Mouse (Mus musculus) limb, embryonic 15.5 days (tissue): Measurements from ENCODE around the gene Rcsd1. TPM values are rescaled to one million over a fixed set of nuclear protein-coding genes. Genes with fewer than 3 reads are reported as not detected.

Experiments
- ATAC-seq: fragments of 200-750 bp; cut with Nextera tagmentation; 2 replicates; pipeline ENCODE4 v1.8.0; 2017; ENCODE audit warnings: low read depth, moderate TSS enrichment; ENCODE audit not compliant: insufficient number of reproducible peaks, low FRiP score, low TSS enrichment
- H3K27ac ChIP-seq: fragments of 300-500 bp; sonication (generic); 2 replicates; pipeline ENCODE4 v1.5.1; 2015; ENCODE audit warnings: moderate library complexity, mild to moderate bottlenecking, inconsistent platforms
- H3K27me3 ChIP-seq: fragments of 300-500 bp; sonication (generic); 2 replicates; pipeline ENCODE4 v1.6.1; 2015; ENCODE audit warnings: inconsistent platforms
- H3K36me3 ChIP-seq: fragments of 300-500 bp; sonication (generic); 2 replicates; pipeline ENCODE4 v1.6.1; 2015; ENCODE audit warnings: inconsistent platforms
- H3K4me1 ChIP-seq: fragments of 300-500 bp; sonication (generic); 2 replicates; pipeline ENCODE4 v1.6.1; 2015; ENCODE audit warnings: inconsistent platforms
- H3K4me2 ChIP-seq: fragments of 300-500 bp; sonication (generic); 2 replicates; pipeline ENCODE4 v1.6.1; 2015; ENCODE audit warnings: mild to moderate bottlenecking, inconsistent platforms
- H3K4me3 ChIP-seq: fragments of 300-500 bp; sonication (generic); 2 replicates; pipeline ENCODE4 v1.5.1; 2015; ENCODE audit warnings: mild to moderate bottlenecking, inconsistent platforms
- H3K9ac ChIP-seq: fragments of 300-500 bp; sonication (generic); 2 replicates; pipeline ENCODE4 v1.6.1; 2015; ENCODE audit warnings: inconsistent platforms
- H3K9me3 ChIP-seq: fragments of 300-500 bp; sonication (generic); 2 replicates; pipeline ENCODE4 v1.6.1; 2016; ENCODE audit warnings: inconsistent platforms
- WGBS: fragments of 180-500 bp; shearing (Covaris S2); methylation state at CpG from one replicate; pipeline ENCODE4 v1.1.7; 2015; 5-methylcytosine and 5-hydroxymethylcytosine counted together
- polyA plus RNA-seq: library from polyadenylated mRNA; unstranded; fragments of >200 nt; fragmentation: Nextera tagmentation; extraction: Ambion mirVana; gene quantifications from 2 replicates; pipeline ENCODE4 v1.2.1, GENCODE M21; 2015

The Rcsd1 gene
- polyA plus RNA-seq, 1 experiment from 2014 or later = 17.5 TPM

GRCm38 (mm10) chr1:165634151-165634884, 75.2 kb downstream of the Rcsd1 start, which contains the start of gene Mpzl1:
Gene Mpzl1 (minus strand): TSS chr1:165634538.
- peaks cover 37% of the 10 kb centered on the region for H3K4me1 ChIP-seq
- ATAC-seq = peak; percentile 99
- WGBS = under 1% methylated on average over 69 of the region's 73 CpGs
- no peaks in the 10 kb centered on the region for H3K27me3 ChIP-seq
- H3K4me3 ChIP-seq = peak within 1 kb of the TSS; percentile 89
- peak within 1 kb of the TSS; percentile 63 for H3K4me2 ChIP-seq
- no peaks in the 10 kb centered on the region for H3K9me3 ChIP-seq
- peak within 1 kb of the TSS; percentile 89 for H3K9ac ChIP-seq
- peak within 1 kb of the TSS; percentile 98 for H3K27ac ChIP-seq
- H3K36me3 ChIP-seq = no peaks in the 10 kb centered on the region

DNA sequence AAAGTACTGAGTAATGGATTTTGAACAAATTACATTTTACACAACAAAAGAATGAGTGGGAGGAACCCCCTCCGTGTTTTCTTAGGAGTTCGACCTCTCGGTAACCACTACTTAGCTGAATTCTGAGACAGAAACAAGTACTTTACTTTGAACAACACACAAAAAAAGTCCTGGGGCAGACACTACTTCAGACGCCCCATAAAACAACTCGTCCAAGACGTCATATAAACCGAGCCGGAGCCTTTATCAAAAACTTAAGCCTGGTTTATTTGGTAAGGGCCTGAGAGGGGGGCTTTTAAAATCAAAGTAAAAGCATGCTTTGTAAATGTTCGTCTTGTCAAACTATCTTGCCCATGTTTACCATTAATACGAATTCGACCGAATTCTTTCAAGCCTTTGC, 76.2 kb downstream of the Rcsd1 start:
- ATAC-seq = no peak
- Histone ChIP-seq H3K9me3 (no peaks in the 10 kb centered on the region), H3K4me1 (peaks cover 37% of the 10 kb centered on the region), H3K36me3 (no peaks in the 10 kb centered on the region), H3K27me3 (no peaks in the 10 kb centered on the region), H3K27ac (peak overlapping the region; percentile 98), H3K4me2 (peak overlapping the region; percentile 63), H3K4me3 (peak overlapping the region; percentile 89), H3K9ac (peak overlapping the region; percentile 89)
- 2% methylated on average over 12 of the region's 12 CpGs for WGBS

GRCm38 (mm10) chr1:165631136-165631535, 78.4 kb downstream of the Rcsd1 start:
- no peak overlapping the region for H3K27ac ChIP-seq
- peaks cover 38% of the 10 kb centered on the region for H3K4me1 ChIP-seq
- H3K27me3 ChIP-seq = no peaks in the 10 kb centered on the region
- ATAC-seq = no peak
- no peaks in the 10 kb centered on the region for H3K36me3 ChIP-seq
- H3K9ac ChIP-seq = no peak overlapping the region
- 79% methylated on average over 8 of the region's 8 CpGs for WGBS
- no peak overlapping the region for H3K4me2 ChIP-seq
- H3K9me3 ChIP-seq = no peaks in the 10 kb centered on the region
- H3K4me3 ChIP-seq = no peak overlapping the region

DNA sequence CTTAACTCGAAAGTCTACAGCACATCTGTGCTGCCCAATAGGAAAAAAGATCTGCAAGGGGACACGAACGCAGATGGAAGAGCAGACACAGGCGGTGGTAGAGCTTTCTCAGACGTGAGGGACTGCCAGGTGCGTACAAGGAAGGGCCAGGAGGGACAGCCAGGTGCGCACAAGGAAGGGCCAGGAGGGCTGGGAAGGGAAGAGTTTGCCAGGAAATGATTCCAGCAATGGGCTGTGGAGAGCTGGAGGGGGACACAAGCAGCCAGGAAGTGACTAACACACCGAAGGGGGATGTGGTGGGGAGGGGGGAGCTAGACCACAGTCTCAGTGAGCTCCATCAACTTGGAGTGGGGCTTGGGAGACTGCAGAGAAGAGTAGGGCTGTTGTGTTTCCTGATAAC, 79.6 kb downstream of the Rcsd1 start:
- no peak overlapping the region for H3K4me2 ChIP-seq
- H3K27me3 ChIP-seq = no peaks in the 10 kb centered on the region
- H3K36me3 ChIP-seq = no peaks in the 10 kb centered on the region
- no peak for ATAC-seq
- H3K27ac ChIP-seq = peak overlapping the region; percentile 0; the same call in 1 of the 2 replicates
- WGBS = 36% methylated on average over 8 of the region's 8 CpGs
- peaks cover 33% of the 10 kb centered on the region for H3K4me1 ChIP-seq
- no peaks in the 10 kb centered on the region for H3K9me3 ChIP-seq
- no peak overlapping the region for H3K4me3 ChIP-seq
- no peak overlapping the region for H3K9ac ChIP-seq

- no peak overlapping the region for H3K27ac ChIP-seq
- no peak for ATAC-seq
- WGBS = 89% methylated on average over 1 of the region's 1 CpGs
- no peaks in the 10 kb centered on the region for H3K9me3 ChIP-seq
- H3K36me3 ChIP-seq = no peaks in the 10 kb centered on the region
- H3K4me2 ChIP-seq = no peak overlapping the region
- no peak overlapping the region for H3K9ac ChIP-seq
- H3K27me3 ChIP-seq = no peaks in the 10 kb centered on the region
- peaks cover 31% of the 10 kb centered on the region for H3K4me1 ChIP-seq
- no peak overlapping the region for H3K4me3 ChIP-seq
These were observed 81.0 kb downstream of the Rcsd1 start for GRCm38 (mm10) chr1:165628603-165629002.

GRCm38 (mm10) chr1:165625896-165626295, 83.7 kb downstream of the Rcsd1 start:
- no peak; the same call in 1 of the 2 replicates for ATAC-seq
- Histone ChIP-seq H3K4me2 (no peak overlapping the region), H3K4me1 (peaks cover 17% of the 10 kb centered on the region), H3K27ac (no peak overlapping the region), H3K4me3 (no peak overlapping the region), H3K9me3 (no peaks in the 10 kb centered on the region), H3K9ac (no peak overlapping the region), H3K36me3 (peaks cover 4% of the 10 kb centered on the region), H3K27me3 (no peaks in the 10 kb centered on the region)
- WGBS = 65% methylated on average over 5 of the region's 5 CpGs

DNA sequence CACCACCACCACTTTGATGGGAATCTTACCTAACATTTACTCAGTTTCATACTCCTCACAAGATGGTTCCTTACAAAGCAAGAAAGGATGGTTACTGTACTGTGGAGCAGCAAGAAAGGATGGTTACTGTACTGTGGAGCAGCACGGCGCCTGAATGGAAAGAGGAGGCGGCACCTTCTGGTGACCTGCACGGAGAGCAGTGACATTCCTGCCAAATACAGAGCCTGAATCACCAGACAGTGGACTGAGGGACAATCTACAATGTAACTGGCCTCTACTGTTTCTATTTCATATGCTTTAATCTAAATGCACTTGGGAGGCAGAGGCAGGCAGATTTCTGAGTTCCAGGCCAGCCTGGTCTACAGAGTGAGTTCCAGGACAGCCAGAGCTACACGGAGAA, 84.5 kb downstream of the Rcsd1 start:
- no peak overlapping the region for H3K4me3 ChIP-seq
- H3K36me3 ChIP-seq = peaks cover 8% of the 10 kb centered on the region
- WGBS = 88% methylated on average over 5 of the region's 5 CpGs
- H3K27ac ChIP-seq = no peak overlapping the region
- no peaks in the 10 kb centered on the region for H3K27me3 ChIP-seq
- no peak overlapping the region for H3K4me2 ChIP-seq
- ATAC-seq = no peak
- peaks cover 15% of the 10 kb centered on the region for H3K4me1 ChIP-seq
- H3K9ac ChIP-seq = no peak overlapping the region
- no peaks in the 10 kb centered on the region for H3K9me3 ChIP-seq

- no peak overlapping the region for H3K4me2 ChIP-seq
- H3K27me3 ChIP-seq = no peaks in the 10 kb centered on the region
- ATAC-seq = no peak
- no peak overlapping the region for H3K4me3 ChIP-seq
- H3K9ac ChIP-seq = no peak overlapping the region
- H3K4me1 ChIP-seq = peaks cover 24% of the 10 kb centered on the region
- peak overlapping the region; percentile 66 for H3K27ac ChIP-seq
- H3K36me3 ChIP-seq = peaks cover 27% of the 10 kb centered on the region
- no peaks in the 10 kb centered on the region for H3K9me3 ChIP-seq
- 67% methylated on average over 9 of the region's 9 CpGs for WGBS
These were observed 91.3 kb downstream of the Rcsd1 start for GRCm38 (mm10) chr1:165618201-165618624.

GRCm38 (mm10) chr1:165617166-165617891, 92.2 kb downstream of the Rcsd1 start:
- Histone ChIP-seq H3K4me3 (no peak overlapping the region), H3K27me3 (no peaks in the 10 kb centered on the region), H3K36me3 (peaks cover 23% of the 10 kb centered on the region), H3K27ac (no peak overlapping the region), H3K9me3 (no peaks in the 10 kb centered on the region), H3K4me2 (no peak overlapping the region), H3K9ac (no peak overlapping the region), H3K4me1 (peaks cover 24% of the 10 kb centered on the region)
- no peak for ATAC-seq
- 26% methylated on average over 15 of the region's 15 CpGs for WGBS

DNA sequence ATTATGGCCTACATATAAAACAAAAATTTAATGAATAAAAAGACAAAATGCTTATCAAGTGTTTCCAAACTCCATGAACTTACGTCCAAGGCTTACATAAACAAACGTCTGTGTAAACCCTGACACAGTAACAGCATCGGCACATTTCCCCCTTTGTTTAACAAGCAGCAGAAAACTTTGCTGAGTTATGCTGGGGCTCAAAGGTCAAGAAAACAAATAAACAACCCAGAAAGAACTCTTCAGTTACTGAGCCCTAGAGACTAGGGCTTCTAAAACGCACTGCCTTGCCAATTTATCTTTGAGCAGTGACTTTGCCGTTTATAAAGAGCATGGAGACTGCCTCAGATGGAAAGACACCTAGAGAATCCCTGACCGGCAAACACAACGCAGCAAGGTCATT, 92.9 kb downstream of the Rcsd1 start:
- no peak overlapping the region for H3K27ac ChIP-seq
- H3K4me2 ChIP-seq = no peak overlapping the region
- 35% methylated on average over 7 of the region's 7 CpGs for WGBS
- no peaks in the 10 kb centered on the region for H3K27me3 ChIP-seq
- peaks cover 23% of the 10 kb centered on the region for H3K36me3 ChIP-seq
- ATAC-seq = no peak
- no peak overlapping the region for H3K4me3 ChIP-seq
- no peak overlapping the region for H3K9ac ChIP-seq
- H3K4me1 ChIP-seq = peaks cover 24% of the 10 kb centered on the region
- H3K9me3 ChIP-seq = no peaks in the 10 kb centered on the region

DNA sequence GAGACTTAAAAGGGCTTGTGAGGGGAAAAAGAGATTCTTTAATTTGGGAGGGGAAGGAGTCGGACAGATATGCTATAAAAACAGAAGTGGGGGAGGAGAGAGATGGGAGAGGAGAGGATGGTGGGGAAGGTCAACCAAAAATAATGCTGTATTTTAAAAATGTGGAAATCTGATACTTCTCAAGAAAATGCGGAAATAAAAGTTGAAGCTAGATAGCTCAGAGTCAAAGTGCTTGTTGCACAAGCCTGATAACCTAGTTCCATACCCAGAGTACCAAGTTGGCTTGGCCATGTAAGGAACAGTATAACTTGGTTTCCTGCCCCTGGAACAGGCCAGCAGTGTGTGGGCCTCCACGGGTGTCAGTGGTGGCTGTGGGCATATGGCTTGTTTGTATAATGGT, 94.8 kb downstream of the Rcsd1 start:
- Histone ChIP-seq H3K36me3 (peaks cover 19% of the 10 kb centered on the region), H3K4me2 (no peak overlapping the region), H3K9me3 (no peaks in the 10 kb centered on the region), H3K27ac (no peak overlapping the region), H3K9ac (no peak overlapping the region), H3K4me3 (no peak overlapping the region), H3K27me3 (no peaks in the 10 kb centered on the region), H3K4me1 (peaks cover 25% of the 10 kb centered on the region)
- no peak for ATAC-seq
- WGBS = 96% methylated on average over 3 of the region's 3 CpGs

- H3K4me1 ChIP-seq = peaks cover 22% of the 10 kb centered on the region
These were observed 95.6 kb downstream of the Rcsd1 start for GRCm38 (mm10) chr1:165613926-165614325.

More at GRCm38 (mm10) chr1:165613926-165614325, 95.6 kb downstream of the Rcsd1 start:
- Histone ChIP-seq H3K27ac (no peak overlapping the region), H3K4me2 (no peak overlapping the region), H3K4me3 (no peak overlapping the region), H3K27me3 (no peaks in the 10 kb centered on the region), H3K9ac (no peak overlapping the region), H3K36me3 (peaks cover 19% of the 10 kb centered on the region), H3K9me3 (no peaks in the 10 kb centered on the region)
- WGBS = 84% methylated on average over 4 of the region's 4 CpGs
- no peak for ATAC-seq
